Mouse (Mus musculus): ENCODE data around the gene Tmigd3. TPM values are rescaled to one million over a fixed set of nuclear protein-coding genes. Genes with fewer than 3 reads are reported as not detected.
A peak's percentile ranks its signal among the peaks of the same experiment; 100 is the strongest.

Gene Tmigd3
- polyA plus RNA-seq, 2 experiments: 0.09 to 0.11 TPM

- Histone ChIP-seq H3K36me3 (replicated peaks; ENCODE audit: control insufficient read depth, insufficient read depth, low read depth) (peaks cover 36% of the 10 kb centered on the region), H3K4me3 (ENCODE audit: insufficient read depth in 1 of 2, low read depth in 2 of 2, low read length in 2 of 2) (peak overlapping the region; percentile 70 to 83), H3K4me1 (replicated peaks; ENCODE audit: control insufficient read depth in 2 of 2, insufficient read depth in 2 of 2, low read length in 1 of 2) (peaks cover 13% of the 10 kb centered on the region in 2 experiments), H3K9me3 (ENCODE audit: control insufficient read depth, low read length) (no peaks in the 10 kb centered on the region), H3K27me3 (ENCODE audit: control insufficient read depth, insufficient read depth, low read length) (no peaks in the 10 kb centered on the region), H3K9ac (replicated peaks) (peak overlapping the region; percentile 93), H3K4me2 (ENCODE audit: low read depth) (peak overlapping the region; percentile 96), H3K27ac (peak overlapping the region; percentile 37)
- WGBS (ENCODE audit: insufficient replicate concordance): 0% methylated on average over 26 of the region's 26 CpGs
- ATAC-seq (ENCODE audit: insufficient read depth): peak; percentile 24
- TF ChIP-seq EP300 (IDR thresholded peaks at IDR 0.05; ENCODE audit: low read depth): no peak
- no peak for TF ChIP-seq CTCF (IDR thresholded peaks at IDR 0.05; ENCODE audit: low read depth)
- DNase-seq (ENCODE audit: low read depth in 3 of 3, low spot score in 3 of 3): peak in 2 of 3 experiments; percentile 16 to 22
Measured at GRCm38 (mm10) chr3:105959585-105959984, 88.9 kb downstream of the Tmigd3 start.

- H3K9ac ChIP-seq (replicated peaks): peak within 1 kb of the TSS; percentile 93
- H3K4me2 ChIP-seq (ENCODE audit: low read depth): peak within 1 kb of the TSS; percentile 98
- H3K4me1 ChIP-seq (replicated peaks; ENCODE audit: control insufficient read depth in 2 of 2, insufficient read depth in 2 of 2, low read length in 1 of 2): peaks cover 13% of the 10 kb centered on the region in 2 experiments
- peak within 1 kb of the TSS; percentile 83 to 92 for H3K4me3 ChIP-seq (ENCODE audit: insufficient read depth in 1 of 2, low read depth in 2 of 2, low read length in 2 of 2)
- TF ChIP-seq CTCF (IDR thresholded peaks at IDR 0.05; ENCODE audit: low read depth) (no peak), EP300 (IDR thresholded peaks at IDR 0.05; ENCODE audit: low read depth) (no peak)
- ATAC-seq (ENCODE audit: insufficient read depth): no peak
- peaks cover 37% of the 10 kb centered on the region for H3K36me3 ChIP-seq (replicated peaks; ENCODE audit: control insufficient read depth, insufficient read depth, low read depth)
- no peaks in the 10 kb centered on the region for H3K9me3 ChIP-seq (ENCODE audit: control insufficient read depth, low read length)
- H3K27ac ChIP-seq: peak within 1 kb of the TSS; percentile 46
- WGBS (ENCODE audit: insufficient replicate concordance): 8% methylated on average over 6 of the region's 6 CpGs
- H3K27me3 ChIP-seq (ENCODE audit: control insufficient read depth, insufficient read depth, low read length): no peaks in the 10 kb centered on the region
- no peak for DNase-seq (ENCODE audit: low read depth in 3 of 3, low spot score in 3 of 3)
Measured at GRCm38 (mm10) chr3:105959999-105960398, 89.3 kb downstream of the Tmigd3 start, which contains the start of gene Atp5f1. Gene Atp5f1, minus strand, starts transcription at chr3:105960099.

DNA sequence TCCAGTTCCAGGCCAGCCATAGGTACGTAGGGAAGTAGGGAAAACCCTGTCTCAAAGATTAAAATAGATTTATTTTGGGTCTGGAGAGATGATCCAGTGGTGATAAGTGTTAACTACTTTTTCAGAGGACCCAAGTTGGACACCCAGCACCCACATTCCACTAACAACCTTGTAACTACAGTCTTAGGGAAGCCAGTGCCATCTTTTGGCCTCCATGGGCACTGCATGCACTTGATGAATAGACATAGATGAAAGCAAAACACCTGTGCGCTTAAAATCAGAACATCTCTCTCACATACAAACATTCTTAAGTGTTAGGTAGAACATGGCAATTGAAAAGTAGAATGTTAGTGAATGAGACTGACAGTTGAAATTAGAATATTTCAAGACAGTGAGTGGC lies 90.0 kb downstream of the Tmigd3 start:
- peak overlapping the region; percentile 96 for H3K4me2 ChIP-seq (ENCODE audit: low read depth)
- no peak overlapping the region for H3K9ac ChIP-seq (replicated peaks)
- peaks cover 13% of the 10 kb centered on the region in 2 experiments for H3K4me1 ChIP-seq (replicated peaks; ENCODE audit: control insufficient read depth in 2 of 2, insufficient read depth in 2 of 2, low read length in 1 of 2)
- 88% methylated on average over 2 of the region's 2 CpGs for WGBS (ENCODE audit: insufficient replicate concordance)
- no peaks in the 10 kb centered on the region for H3K27me3 ChIP-seq (ENCODE audit: control insufficient read depth, insufficient read depth, low read length)
- H3K9me3 ChIP-seq (ENCODE audit: control insufficient read depth, low read length): no peaks in the 10 kb centered on the region
- no peak overlapping the region for H3K27ac ChIP-seq
- H3K4me3 ChIP-seq (ENCODE audit: insufficient read depth in 1 of 2, low read depth in 2 of 2, low read length in 2 of 2): peak overlapping the region in 1 of 2 experiments; percentile 83; a peak in 2 of 4 replicates
- no peak for ATAC-seq (ENCODE audit: insufficient read depth)
- H3K36me3 ChIP-seq (replicated peaks; ENCODE audit: control insufficient read depth, insufficient read depth, low read depth): peaks cover 42% of the 10 kb centered on the region
- DNase-seq (ENCODE audit: low read depth in 3 of 3, low spot score in 3 of 3): peak in 2 of 3 experiments; percentile 12 to 24
- peak; percentile 48 for TF ChIP-seq CTCF (IDR thresholded peaks at IDR 0.05; ENCODE audit: low read depth)
- no peak for TF ChIP-seq EP300 (IDR thresholded peaks at IDR 0.05; ENCODE audit: low read depth)

GRCm38 (mm10) chr3:105971831-105972446 lies 101.2 kb downstream of the Tmigd3 start:
- Histone ChIP-seq H3K4me1 (replicated peaks; ENCODE audit: control insufficient read depth in 2 of 2, insufficient read depth in 2 of 2, low read length in 1 of 2) (no peaks in the 10 kb centered on the region), H3K27ac (no peak overlapping the region), H3K9me3 (ENCODE audit: control insufficient read depth, low read length) (no peaks in the 10 kb centered on the region), H3K4me3 (ENCODE audit: insufficient read depth in 1 of 2, low read depth in 2 of 2, low read length in 2 of 2) (no peak overlapping the region), H3K27me3 (ENCODE audit: control insufficient read depth, insufficient read depth, low read length) (no peaks in the 10 kb centered on the region), H3K36me3 (replicated peaks; ENCODE audit: control insufficient read depth, insufficient read depth, low read depth) (peaks cover 20% of the 10 kb centered on the region), H3K4me2 (ENCODE audit: low read depth) (no peak overlapping the region), H3K9ac (replicated peaks) (no peak overlapping the region)
- no peak for TF ChIP-seq EP300 (IDR thresholded peaks at IDR 0.05; ENCODE audit: low read depth)
- TF ChIP-seq CTCF (IDR thresholded peaks at IDR 0.05; ENCODE audit: low read depth): no peak
- DNase-seq (ENCODE audit: low read depth in 3 of 3, low spot score in 3 of 3): no peak
- 66% methylated on average over 5 of the region's 5 CpGs for WGBS (ENCODE audit: insufficient replicate concordance)
- ATAC-seq (ENCODE audit: insufficient read depth): no peak

DNA sequence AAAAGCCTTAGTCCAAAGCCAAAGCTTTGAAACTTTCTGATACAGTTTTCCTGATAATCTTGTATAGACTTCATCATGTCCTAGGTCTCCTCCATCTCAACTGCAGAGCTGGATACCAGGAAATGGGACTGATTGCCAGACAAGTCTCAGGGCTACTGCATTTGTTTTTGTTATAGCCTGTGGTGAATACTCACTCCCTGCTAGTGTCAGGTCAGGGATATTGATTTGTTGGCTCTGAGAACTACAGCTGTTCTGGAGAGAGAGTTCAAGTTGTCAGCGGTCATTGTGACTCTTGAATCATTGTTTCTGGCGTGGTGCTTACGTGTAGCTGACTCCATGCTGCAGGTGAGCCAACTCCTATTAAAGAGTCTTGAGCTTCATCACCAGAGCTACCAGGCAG lies 102.7 kb downstream of the Tmigd3 start, which contains the start of gene Ovgp1:
Ovgp1 (plus strand) TSS at position 301 of the 400 bp plus-strand sequence.
- no peak within 1 kb of the TSS for H3K9ac ChIP-seq (replicated peaks)
- no peak for DNase-seq (ENCODE audit: low read depth in 3 of 3, low spot score in 3 of 3)
- no peak within 1 kb of the TSS for H3K4me2 ChIP-seq (ENCODE audit: low read depth)
- H3K36me3 ChIP-seq (replicated peaks; ENCODE audit: control insufficient read depth, insufficient read depth, low read depth): peaks cover 5% of the 10 kb centered on the region
- TF ChIP-seq CTCF (IDR thresholded peaks at IDR 0.05; ENCODE audit: low read depth) (no peak), EP300 (IDR thresholded peaks at IDR 0.05; ENCODE audit: low read depth) (no peak)
- H3K4me3 ChIP-seq (ENCODE audit: insufficient read depth in 1 of 2, low read depth in 2 of 2, low read length in 2 of 2): no peak within 1 kb of the TSS
- H3K27me3 ChIP-seq (ENCODE audit: control insufficient read depth, insufficient read depth, low read length): no peaks in the 10 kb centered on the region
- WGBS (ENCODE audit: insufficient replicate concordance): 67% methylated on average over 3 of the region's 3 CpGs
- H3K27ac ChIP-seq: no peak within 1 kb of the TSS
- no peaks in the 10 kb centered on the region for H3K4me1 ChIP-seq (replicated peaks; ENCODE audit: control insufficient read depth in 2 of 2, insufficient read depth in 2 of 2, low read length in 1 of 2)
- no peaks in the 10 kb centered on the region for H3K9me3 ChIP-seq (ENCODE audit: control insufficient read depth, low read length)
- ATAC-seq (ENCODE audit: insufficient read depth): no peak

Other genes starting within 250 kb of the Tmigd3 start
- gene Ddx20, start 183.3 kb upstream of the Tmigd3 start, polyA plus RNA-seq (2012; rRNA removed): 5.6 and 8.1 TPM in 2 replicates
- 19.6 and 21.2 TPM in 2 replicates for gene Ddx20, start 183.3 kb upstream of the Tmigd3 start, polyA plus RNA-seq (2014; fragmentation: Nextera tagmentation; extraction: Ambion mirVana)
- gene Inka2, start 166.3 kb upstream of the Tmigd3 start, polyA plus RNA-seq (2012; rRNA removed): 0.17 and 0.25 TPM in 2 replicates
- 0.03 and 0.16 TPM in 2 replicates for gene Inka2, start 166.3 kb upstream of the Tmigd3 start, polyA plus RNA-seq (2014; fragmentation: Nextera tagmentation; extraction: Ambion mirVana)
- 20.5 and 37.4 TPM in 2 replicates for gene Rap1a, start 69.6 kb upstream of the Tmigd3 start, polyA plus RNA-seq (2012; rRNA removed)
- gene Rap1a, start 69.6 kb upstream of the Tmigd3 start, polyA plus RNA-seq (2014; fragmentation: Nextera tagmentation; extraction: Ambion mirVana): 81.3 and 86.2 TPM in 2 replicates
- 0.34 and 0.49 TPM in 2 replicates for gene Adora3, start within 50 bp of the Tmigd3 start, polyA plus RNA-seq (2012; rRNA removed)
- 0.47 and 0.49 TPM in 2 replicates for gene Adora3, start within 50 bp of the Tmigd3 start, polyA plus RNA-seq (2014; fragmentation: Nextera tagmentation; extraction: Ambion mirVana)
- 3.0 and 4.1 TPM in 2 replicates for gene I830077J02Rik, start 61.8 kb downstream of the Tmigd3 start, polyA plus RNA-seq (2012; rRNA removed)
- gene I830077J02Rik, start 61.8 kb downstream of the Tmigd3 start, polyA plus RNA-seq (2014; fragmentation: Nextera tagmentation; extraction: Ambion mirVana): 3.0 and 3.1 TPM in 2 replicates
- 16.8 and 21.3 TPM in 2 replicates for gene Wdr77, start 88.5 kb downstream of the Tmigd3 start, polyA plus RNA-seq (2012; rRNA removed)
- gene Wdr77, start 88.5 kb downstream of the Tmigd3 start, polyA plus RNA-seq (2014; fragmentation: Nextera tagmentation; extraction: Ambion mirVana): 32.4 and 40.2 TPM in 2 replicates
- gene Atp5f1, start 89.2 kb downstream of the Tmigd3 start, polyA plus RNA-seq (2012; rRNA removed): 93.2 and 171 TPM in 2 replicates
- 362 and 364 TPM in 2 replicates for gene Atp5f1, start 89.2 kb downstream of the Tmigd3 start, polyA plus RNA-seq (2014; fragmentation: Nextera tagmentation; extraction: Ambion mirVana)
- gene Ovgp1, start 102.8 kb downstream of the Tmigd3 start, polyA plus RNA-seq (2012; rRNA removed): 1.0 and 1.2 TPM in 2 replicates
- 0.24 and 0.42 TPM in 2 replicates for gene Ovgp1, start 102.8 kb downstream of the Tmigd3 start, polyA plus RNA-seq (2014; fragmentation: Nextera tagmentation; extraction: Ambion mirVana)
- not detected in 2 replicates for gene Pifo, start 143.7 kb downstream of the Tmigd3 start, polyA plus RNA-seq (2012; rRNA removed)
- gene Pifo, start 143.7 kb downstream of the Tmigd3 start, polyA plus RNA-seq (2014; fragmentation: Nextera tagmentation; extraction: Ambion mirVana): not detected in 2 replicates
- not detected in 2 replicates for gene Chil5, start 161.9 kb downstream of the Tmigd3 start, polyA plus RNA-seq (2012; rRNA removed)
- not detected in 2 replicates for gene Chil5, start 161.9 kb downstream of the Tmigd3 start, polyA plus RNA-seq (2014; fragmentation: Nextera tagmentation; extraction: Ambion mirVana)
- not detected in 2 replicates for gene Chia1, start 242.3 kb downstream of the Tmigd3 start, polyA plus RNA-seq (2012; rRNA removed)
- gene Chia1, start 242.3 kb downstream of the Tmigd3 start, polyA plus RNA-seq (2014; fragmentation: Nextera tagmentation; extraction: Ambion mirVana): not detected in 2 replicates

Data from liver, embryonic 14.5 days (tissue).